Mouse (Mus musculus) kidney, postnatal 10 days (tissue): ENCODE data around the gene Hivep3.
A peak's percentile ranks its signal among the peaks of the same experiment; 100 is the strongest.

Experiments
- DNase-seq: peaks from one replicate; pipeline ENCODE4 v3.0.0; 2021; ENCODE audit warnings: mixed read lengths

Gene Hivep3

DNA sequence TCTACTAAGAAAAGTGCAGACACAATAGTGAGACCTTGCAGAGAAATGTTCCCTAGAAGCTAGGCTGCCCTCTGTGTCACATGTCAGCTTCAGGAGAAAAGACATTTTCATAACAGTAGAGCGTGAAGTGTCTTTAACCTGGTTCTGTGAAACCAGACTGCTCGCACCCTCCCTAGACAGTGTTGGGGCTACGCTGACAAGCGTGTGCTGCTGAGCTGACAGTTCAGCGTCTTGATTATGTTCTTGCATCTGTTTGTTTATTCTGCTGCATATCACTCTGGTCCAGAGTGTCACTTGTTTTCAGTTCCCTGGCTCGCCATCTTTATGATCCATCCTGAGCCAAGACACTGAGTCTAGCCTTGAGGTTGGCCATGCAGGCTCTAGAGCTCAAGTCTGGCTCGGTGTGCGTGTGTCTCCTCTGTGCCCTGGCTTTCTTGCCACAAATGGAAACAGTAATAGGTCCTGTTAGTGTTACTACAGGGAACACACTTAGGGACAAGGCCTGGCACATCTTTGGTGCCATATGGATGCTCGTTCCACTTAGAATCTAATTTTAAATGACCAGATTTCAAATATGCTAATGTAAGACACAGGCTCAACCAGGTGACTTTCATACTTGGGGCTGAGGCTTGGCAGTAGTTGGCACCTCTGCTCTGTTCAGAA, 28.0 kb downstream of the Hivep3 start:
- DNase-seq = no peak

DNA sequence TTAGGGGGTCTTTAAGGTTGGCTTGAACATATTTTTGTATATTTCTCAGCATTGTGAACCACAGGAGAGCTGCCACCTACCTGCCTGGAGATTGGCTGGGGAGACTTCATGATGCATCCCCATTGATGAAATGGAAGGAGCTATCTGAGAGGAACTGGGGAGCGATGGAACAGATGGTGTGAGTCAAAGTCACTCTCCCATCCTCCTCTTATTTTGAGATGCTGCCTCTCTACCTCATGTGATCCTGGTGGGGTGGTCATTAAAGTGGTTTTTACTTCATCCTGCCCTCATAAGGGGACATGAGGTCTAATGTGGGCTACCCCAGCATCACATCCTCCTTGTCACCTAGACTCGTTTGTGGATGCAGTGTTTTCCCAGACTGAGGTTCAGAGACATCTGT, 28.6 kb downstream of the Hivep3 start:
- no peak for DNase-seq

DNA sequence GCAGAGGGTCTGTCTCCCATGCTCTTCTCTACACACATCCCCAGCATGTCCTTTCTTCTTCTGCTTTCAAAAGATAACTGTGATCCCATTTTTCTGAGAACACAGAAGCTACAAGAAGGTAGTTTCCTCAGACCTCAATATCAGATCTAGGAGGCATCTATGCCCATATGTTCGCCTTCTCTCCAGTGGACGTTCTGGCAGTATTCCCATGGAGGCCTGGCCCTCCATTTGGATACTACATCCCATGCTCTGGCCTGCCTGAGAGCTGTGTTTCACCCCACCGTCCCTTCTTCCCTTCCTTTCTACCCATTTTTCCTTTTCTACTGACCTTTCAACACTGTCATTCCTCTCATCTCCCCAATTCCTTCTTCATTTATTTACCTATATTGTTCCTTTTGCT, 34.5 kb downstream of the Hivep3 start:
- DNase-seq = no peak

DNA sequence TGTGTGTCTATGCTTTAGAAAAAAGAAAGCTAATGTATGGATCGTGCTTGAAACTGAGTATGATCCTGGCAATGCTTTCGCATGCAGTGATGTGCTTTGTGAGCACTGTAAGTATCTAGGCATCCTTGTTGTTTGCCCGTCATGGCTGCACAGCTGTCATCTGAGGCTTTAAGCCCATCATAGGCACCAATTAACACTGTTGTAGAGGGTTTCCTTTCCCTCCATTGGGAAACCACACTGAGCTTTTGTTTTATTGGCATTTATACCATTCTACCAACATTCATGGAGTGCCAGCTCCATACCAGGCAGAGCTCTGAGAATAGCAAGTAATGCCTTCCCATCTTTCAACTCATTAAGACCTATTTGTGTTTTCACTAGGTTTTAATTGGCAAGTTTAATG, 42.3 kb downstream of the Hivep3 start:
- DNase-seq = no peak

DNA sequence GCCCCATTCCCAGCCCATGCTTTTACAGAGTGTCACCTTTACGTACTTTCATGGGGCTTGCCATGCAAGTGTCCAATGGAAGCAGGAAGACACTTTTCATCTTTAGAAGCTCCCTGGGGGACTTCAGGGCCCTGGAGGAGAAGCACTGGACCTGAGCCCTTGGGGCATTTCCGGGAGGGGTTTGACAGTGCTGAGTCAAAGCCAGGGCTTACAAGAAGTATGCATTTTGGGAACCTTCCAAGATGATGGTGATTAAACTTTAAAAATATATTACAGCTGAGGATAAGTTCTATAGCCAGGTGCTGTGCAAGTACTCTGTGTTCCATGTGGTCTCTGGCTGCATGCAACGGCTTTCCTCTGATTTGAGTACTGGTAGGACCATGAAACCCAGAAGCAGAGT, 43.6 kb downstream of the Hivep3 start:
- peak; percentile 17 for DNase-seq

DNA sequence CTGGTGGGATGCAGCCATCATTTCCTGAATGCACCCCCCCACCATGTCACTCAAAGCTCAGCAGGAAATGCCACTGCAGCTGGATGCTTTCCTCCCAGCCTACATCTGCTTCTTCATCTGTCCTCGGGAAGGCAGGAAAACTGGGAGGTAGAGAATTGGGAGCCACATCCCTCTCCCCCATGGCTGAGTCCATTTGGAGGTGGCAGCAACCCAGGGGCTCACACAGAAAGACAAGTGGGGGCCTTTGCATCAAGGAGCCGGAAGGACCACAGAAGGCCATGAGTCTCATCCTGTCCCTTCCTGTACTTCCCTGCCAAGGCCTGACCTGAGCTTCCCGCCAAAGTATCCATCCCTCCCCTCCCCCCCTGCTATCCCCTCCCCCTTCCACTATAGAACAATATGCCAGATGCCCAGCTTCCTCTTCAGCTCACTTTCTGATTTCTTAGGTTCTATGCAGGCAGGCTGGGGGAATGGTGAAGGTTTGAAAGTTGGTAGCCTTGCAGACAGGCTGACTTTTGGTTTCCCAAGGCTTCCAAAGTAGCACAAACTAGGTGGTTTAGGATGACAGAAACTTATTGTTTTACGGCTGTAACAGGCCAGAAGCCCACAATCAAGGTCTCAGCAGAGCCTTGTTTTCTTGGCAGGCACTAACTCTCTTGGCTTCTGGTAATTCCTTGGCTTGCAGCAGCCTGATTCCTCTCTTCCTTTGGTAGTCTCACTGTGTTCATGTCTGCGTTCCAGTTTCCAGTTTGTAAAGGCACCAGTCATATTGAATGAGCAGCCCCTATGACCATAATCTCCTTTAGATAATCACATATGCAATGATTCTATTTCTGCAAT, 46.2 kb downstream of the Hivep3 start:
- DNase-seq = peak; percentile 21

DNA sequence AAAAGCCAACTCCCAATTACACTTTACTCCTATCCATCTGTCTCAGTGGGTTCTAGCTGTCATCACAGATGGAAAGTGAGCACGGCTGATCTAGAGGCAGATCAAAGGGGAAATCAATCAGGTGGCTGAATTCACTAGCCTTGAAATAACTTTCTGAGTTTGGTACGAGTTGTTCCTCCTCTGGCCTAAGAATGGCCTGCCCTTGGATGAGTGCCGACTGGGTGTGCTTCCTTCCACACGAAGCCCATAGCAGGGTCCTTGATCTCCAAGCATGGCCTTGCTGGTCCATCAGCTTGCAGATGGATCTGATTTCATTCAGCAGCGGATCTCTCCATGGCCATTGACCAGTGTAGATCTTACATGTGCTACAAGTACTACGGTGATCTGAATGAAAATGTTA, 47.3 kb downstream of the Hivep3 start:
- no peak for DNase-seq

DNA sequence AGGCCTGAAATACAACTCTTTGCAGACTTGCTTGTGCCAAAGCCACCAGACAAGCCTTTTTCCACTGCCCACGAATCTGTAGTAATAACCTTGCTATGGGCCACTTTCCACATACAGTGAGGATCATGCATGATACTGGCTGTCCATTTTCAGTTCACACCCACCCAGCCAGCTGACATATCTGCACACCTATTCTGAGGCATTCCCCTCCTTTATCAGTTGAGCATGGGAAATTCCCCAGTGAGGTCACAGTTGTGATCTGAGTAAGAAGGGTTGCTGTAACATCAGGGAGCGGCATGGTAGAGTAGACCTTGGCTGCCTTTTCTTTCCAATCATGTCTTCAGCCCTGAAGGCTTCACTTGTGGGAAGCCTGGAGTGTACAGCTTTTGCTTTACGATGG, 51.4 kb downstream of the Hivep3 start:
- no peak for DNase-seq

DNA sequence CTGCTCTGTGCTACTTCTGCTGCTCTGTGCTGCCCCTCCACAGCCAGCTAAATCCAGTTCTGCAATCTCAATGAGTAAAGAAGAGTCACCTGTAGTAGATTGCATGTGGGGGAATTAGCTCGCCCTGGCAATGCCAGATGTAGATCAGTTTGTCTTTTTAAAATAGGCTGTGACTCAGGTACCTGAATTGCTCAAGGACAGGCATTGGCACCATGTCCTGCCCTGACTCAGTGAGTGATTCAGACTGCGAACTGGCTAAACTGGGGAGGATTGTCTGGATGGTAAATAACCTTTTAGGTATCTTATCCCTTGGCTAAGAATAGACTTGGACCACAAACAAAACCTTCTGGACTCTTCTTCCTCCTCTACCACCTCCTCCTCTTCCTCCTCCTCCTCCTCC, 52.7 kb downstream of the Hivep3 start:
- DNase-seq = no peak

DNA sequence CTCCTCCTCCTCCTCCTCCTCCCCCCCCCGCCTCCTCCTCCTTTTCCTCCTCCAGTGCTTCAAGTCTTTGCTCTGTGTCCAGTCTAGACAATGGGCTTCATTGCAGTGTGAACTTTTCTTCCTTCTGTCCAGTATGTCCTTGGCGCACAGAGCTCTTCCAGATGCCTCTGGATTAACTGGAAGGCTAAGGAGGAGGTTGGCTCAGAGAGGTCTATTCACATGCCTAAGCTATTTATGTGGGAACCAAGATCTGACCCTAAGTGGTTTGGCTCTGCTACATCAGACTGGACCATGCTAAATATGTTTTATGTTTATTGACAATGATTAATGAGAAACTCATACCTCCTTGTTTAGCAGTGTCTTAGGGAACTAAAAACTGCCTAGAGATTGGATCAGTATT, 53.1 kb downstream of the Hivep3 start:
- no peak for DNase-seq

DNA sequence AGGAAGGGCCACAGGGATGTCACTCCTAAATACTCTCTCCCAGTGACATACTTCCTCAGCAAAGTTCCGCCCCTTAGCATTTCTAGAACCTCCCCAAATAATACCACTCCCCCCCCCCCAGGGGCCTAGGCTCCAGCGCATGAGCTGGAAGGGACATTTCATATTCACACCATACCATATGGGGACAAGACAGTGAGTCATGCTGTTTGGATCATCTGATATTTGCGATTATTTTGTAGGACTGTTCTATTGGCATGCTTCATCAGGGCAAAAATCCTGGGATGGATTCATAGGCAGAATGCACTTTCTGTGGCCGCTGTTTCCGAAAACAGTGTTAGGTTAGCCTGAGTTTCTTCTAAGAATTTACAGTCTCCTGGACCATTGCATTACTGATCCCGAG, 55.2 kb downstream of the Hivep3 start:
- no peak for DNase-seq

DNA sequence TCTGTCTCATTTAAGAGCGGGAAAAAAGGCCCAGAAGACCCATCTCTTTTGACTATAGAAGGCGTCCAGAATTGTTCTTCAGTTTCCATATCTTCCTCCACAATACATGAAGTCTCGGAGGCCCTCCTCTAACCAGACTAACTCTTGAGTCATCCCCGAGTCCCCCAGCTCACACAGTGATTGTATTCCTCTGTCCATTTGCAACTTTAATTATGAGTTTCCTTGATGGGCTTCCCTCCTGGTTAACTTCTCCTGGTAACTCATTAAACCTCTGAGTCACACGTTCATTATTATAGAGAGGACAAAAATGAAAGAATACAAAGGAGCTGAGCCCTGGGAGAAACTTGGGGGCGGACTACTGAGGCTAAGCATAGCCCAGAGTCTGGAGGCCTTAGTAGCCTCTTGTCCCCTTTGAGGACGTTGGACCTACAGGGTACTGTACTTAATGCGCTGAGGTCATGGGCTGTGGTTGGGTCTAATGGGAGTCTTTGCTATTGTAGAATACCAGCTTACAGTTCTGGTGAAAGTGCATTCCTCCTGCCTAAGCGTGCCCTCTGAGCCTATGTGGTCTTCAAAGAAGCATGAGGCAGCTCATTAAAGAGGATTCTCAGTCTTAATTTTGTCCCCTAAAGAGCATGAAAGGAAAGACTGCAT, 56.0 kb downstream of the Hivep3 start:
- DNase-seq = no peak

DNA sequence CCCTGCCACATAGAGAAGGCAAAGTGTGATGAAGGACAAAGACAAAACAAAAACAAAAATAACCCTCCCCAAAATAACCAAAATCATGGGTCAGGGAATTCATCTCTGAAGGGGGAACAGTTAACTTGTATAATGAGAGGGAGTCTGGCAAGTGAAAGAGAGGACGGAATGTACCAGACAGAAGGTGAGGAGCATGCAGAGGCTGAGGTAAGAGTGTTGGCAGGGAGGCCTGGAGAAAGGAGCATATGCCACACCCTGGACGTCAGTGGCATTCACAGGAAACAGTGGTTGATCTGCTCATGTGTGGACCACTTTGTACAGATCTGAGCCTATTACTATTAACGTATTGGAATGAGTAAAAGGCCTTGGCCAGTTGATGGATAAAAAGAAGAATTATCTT, 65.3 kb downstream of the Hivep3 start:
- DNase-seq = no peak

DNA sequence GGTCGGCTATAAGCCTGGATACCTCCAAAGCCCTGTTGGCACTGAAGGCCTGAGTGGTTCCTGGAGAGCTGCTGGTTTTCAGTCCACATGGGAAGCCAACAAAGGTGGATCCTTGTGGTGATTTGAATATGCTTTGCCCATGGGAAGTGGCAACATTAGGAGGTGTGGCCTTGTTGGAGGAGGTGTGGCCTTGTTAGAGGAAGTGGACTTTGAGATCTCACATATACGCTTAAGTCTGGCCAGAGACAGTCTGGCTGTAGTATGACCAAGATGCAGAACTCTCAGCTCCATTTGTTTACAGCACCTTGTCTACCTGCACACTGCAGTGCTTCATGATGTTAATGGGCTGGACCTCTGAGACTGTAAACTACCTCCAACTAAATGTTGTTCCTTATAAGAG, 73.0 kb downstream of the Hivep3 start:
- DNase-seq = no peak

DNA sequence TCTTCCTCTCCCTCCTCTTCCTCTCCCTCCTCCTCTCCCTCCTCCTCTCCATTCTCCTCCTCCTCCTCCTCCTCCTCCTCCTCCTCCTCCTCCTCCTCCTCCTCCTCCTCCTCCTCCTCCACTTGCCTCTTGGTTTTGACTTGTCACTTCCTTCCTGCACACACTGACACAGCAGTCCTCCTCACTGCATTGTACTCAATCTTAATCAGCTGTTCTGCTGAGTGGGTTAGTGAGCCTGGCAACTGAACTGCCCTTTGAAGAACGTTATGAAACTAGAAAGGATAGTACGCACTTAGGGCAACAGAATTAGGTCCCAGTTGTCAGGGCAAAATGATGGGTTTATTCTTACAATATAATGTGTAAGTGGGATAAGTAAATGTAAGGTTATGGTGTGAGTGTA, 73.8 kb downstream of the Hivep3 start:
- DNase-seq = no peak

DNA sequence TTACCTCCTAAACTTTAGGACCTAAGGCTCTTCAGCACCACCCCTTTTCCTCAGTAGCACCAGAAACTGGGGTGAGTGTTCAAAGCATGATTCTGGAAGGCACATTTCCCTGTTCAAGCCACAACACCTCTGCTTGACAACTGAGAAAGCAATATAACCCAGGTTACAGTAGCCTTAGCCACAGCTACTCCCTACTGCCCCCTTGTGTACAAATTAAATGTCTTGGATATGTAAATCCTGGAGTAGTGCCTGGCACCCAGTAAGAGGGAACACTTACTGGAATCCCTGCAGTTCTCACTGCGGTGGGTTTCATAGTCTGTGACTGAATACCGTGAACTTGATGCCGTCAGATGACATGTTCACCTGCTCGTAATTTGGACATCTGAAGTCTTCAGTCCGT, 75.7 kb downstream of the Hivep3 start:
- peak; percentile 25 for DNase-seq

DNA sequence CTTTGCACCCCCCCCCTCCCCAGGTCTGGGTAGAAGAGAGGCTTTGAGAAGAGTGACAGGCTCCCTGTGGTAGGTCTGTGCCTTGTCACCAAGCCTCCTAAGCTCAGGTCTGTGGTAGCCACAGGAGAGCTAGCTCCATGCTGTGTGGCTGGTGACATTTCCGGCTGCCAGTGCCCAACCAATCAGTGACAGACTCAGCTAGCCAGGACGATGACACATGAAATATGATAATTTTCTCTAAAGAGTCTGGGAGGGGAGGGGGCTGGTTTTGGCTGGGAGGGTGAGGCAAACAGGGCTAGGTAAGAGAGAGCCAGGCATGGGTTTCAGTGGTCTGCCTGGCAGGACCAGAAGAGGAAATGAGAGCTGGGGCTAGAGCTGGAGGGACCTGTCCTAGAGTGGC, 79.2 kb downstream of the Hivep3 start:
- DNase-seq = peak; percentile 22

DNA sequence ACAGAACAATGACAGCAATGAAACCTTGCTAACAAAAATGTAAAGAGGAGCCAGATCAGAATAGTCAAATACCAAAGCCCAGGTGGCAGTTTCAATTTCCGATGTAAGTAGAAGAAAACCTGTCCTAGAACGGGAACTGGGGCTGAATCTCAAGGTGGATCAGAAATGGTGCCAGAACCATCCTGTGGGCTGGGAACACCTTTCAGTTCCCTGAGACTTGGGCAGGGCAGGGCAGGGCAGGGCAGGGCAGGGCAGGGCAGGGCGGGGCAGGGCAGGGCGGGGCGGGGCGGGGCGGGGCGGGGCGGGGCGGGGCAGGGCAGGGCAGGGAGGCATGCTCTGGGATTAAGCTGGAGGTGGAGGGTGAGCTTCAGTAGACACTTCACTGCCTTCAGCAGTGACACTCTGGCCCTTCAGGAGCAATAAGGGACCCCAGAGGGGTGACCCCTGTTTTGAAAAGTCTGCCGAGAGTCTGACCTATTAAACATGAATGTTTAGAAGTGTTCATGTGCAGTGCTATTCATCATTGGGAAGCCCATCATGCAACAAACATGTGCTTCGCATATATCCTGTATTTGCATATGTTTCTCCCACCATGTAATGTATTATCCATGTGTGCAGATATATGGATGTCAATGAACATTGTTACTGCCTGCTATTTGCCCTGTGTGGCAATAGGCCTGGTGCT, 80.1 kb downstream of the Hivep3 start:
- DNase-seq = no peak

DNA sequence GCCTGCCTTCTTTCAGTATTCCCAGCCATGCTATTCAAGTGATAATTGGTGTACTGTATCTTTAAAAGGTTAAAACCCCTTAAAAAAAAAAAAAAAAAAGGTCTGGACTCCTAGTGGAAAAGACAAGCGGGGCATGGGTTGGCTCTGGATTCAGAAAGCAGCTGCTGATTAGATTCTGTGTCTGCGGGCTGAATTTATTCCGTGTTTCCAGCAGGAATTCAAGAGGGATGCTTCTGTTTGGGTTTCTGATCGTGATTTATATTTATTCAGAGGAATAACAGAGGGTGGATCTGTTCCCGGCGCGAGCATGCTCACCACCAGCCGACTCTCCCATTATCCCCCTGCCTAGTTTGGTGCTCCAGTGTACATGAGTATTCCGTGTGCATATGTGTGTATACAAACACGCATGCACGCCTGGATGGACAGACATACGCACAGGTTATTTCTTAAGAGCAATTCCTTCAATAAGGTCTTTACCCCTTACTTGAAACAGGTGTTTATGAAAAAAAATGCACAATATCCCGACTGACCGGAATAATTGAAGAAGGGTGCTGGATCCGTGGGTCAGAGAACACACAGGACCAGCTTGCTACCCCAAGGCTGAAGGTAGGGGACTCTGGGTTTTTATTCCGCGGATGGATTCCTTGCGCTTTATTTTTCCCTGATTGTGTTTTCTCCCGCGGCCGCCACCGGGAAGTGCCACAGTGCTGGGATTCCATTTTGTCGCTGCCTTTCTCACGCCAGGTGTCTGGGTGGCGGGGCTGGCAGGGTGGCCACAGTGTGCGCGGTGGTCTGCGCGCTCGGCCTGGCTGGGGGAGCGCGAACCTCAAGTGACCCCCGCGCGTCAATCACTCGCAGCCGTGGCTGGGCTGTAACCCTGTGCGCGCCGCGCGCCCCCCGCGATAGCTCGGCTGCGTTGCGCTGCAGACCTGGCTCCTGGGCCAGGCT, 80.9 kb downstream of the Hivep3 start:
- DNase-seq = peak; percentile 43

DNA sequence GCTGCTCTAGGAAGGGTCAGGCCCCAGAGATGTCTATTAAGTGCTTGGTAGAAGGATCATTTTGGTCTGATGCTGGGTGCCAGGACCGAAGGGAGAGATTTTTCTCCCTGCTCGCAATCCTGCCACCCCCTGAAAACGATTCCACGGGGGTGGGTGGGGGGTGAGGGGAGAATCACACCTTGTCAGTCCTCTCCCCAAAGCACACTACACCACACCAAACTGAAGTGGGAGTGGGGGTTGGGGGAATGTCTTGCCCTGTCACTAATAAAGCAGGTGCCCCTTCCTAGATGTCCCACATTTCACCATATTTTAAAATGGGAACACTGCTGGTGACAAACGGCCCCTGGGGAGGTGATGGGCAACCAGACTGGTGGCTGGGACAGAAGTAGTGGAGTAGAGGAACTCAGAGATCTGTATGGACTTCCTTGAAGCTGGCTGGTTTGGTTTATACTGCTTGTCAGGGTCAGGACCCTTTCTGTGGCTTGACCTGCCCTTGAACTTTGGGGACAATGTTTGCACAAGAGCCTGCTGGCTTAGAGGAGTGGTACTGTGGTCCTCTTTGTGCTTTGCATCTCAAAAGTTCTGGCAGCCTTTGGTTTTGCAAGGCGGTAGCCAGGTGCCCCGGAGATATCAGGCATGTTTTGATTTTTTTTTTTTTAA, 81.7 kb downstream of the Hivep3 start:
- DNase-seq = no peak

DNA sequence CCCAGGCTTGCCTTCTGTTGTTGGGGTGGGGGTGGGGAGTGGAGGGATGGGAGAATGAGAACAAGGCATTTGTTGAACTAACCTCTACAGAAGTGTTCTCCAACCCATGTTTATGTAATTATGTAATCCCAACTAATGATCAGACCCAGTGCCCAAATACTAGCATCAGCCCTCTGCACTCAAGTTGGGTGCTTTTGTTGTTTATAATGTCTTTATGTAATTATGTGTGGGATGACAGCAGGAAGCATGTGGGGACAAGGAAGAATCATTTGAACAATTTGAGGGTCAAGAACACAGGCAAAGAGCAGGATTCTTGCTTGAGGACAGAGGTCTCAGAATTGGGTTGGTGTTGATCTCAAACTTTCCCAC, 82.2 kb downstream of the Hivep3 start:
- no peak for DNase-seq
